Mouse (Mus musculus): ENCODE measurements around the gene Frmd4a. TPM values are rescaled to one million over a fixed set of nuclear protein-coding genes. Genes with fewer than 3 reads are reported as not detected.
"Not testable (repeated sequence)": the region's sequence is repeated elsewhere in the genome, so short reads cannot be mapped to it uniquely, and the experiment has no call there.

The Frmd4a gene
- total RNA-seq, 1 experiment, result 9.3 TPM

GRCm38 (mm10) chr2:4616995-4617394, 599.5 kb downstream of the Frmd4a start:
- no peaks in the 10 kb centered on the region for H3K9me3 ChIP-seq (ENCODE audit: control insufficient read depth, insufficient read depth, low read depth, low read length)
- H3K4me3 ChIP-seq (ENCODE audit: insufficient read depth in 1 of 2, low read depth in 1 of 2, low read length in 2 of 2, poor library complexity in 1 of 2, severe bottlenecking in 1 of 2), result no peak overlapping the region
- no peaks in the 10 kb centered on the region for H3K4me1 ChIP-seq (ENCODE audit: control insufficient read depth in 2 of 2, insufficient read depth in 2 of 2, low read length in 2 of 2, poor library complexity in 1 of 2)
- TF ChIP-seq ZNF384 (IDR thresholded peaks at IDR 0.05; ENCODE audit: low read depth, low read length) (no peak), HCFC1 (IDR thresholded peaks at IDR 0.05; ENCODE audit: borderline replicate concordance, insufficient read depth, low read length) (no peak), ZC3H11A (IDR thresholded peaks at IDR 0.05; ENCODE audit: borderline replicate concordance, low read depth, low read length) (no peak), MAFK (IDR thresholded peaks at IDR 0.05; ENCODE audit: insufficient read depth, low read depth, low read length) (no peak)
- in situ Hi-C loops (cut with MboI; ENCODE audit: low sequenced_read_pairs in 2 of 2, unreplicated experiment in 2 of 2), result no loop called here
- no peak for DNase-seq (ENCODE audit: low read depth, low spot score)
- H3K36me3 ChIP-seq (ENCODE audit: control insufficient read depth, insufficient read depth, low read length, poor library complexity, severe bottlenecking), result peaks cover 3% of the 10 kb centered on the region; the same call in 1 of the 2 replicates
- no peak overlapping the region for H3K27ac ChIP-seq (ENCODE audit: insufficient read depth, low read depth, low read length, poor library complexity, severe bottlenecking)
- no peak overlapping the region for H3K9ac ChIP-seq (ENCODE audit: insufficient read depth, low read depth, low read length, poor library complexity, severe bottlenecking)

- DNase-seq (ENCODE audit: low read depth, low spot score); in situ Hi-C loops (cut with MboI; ENCODE audit: low sequenced_read_pairs in 2 of 2, unreplicated experiment in 2 of 2); H3K36me3 ChIP-seq (ENCODE audit: control insufficient read depth, insufficient read depth, low read length, poor library complexity, severe bottlenecking); H3K9me3 ChIP-seq (ENCODE audit: control insufficient read depth, insufficient read depth, low read depth, low read length); H3K27ac ChIP-seq (ENCODE audit: insufficient read depth, low read depth, low read length, poor library complexity, severe bottlenecking); H3K9ac ChIP-seq (ENCODE audit: insufficient read depth, low read depth, low read length, poor library complexity, severe bottlenecking); H3K4me1 ChIP-seq (ENCODE audit: control insufficient read depth in 2 of 2, insufficient read depth in 2 of 2, low read length in 2 of 2, poor library complexity in 1 of 2); H3K4me3 ChIP-seq (ENCODE audit: insufficient read depth in 1 of 2, low read depth in 1 of 2, low read length in 2 of 2, poor library complexity in 1 of 2, severe bottlenecking in 1 of 2): not testable (repeated sequence)
Measured at GRCm38 (mm10) chr2:4619126-4619525, 601.6 kb downstream of the Frmd4a start.

- no peaks in the 10 kb centered on the region for H3K4me1 ChIP-seq (ENCODE audit: control insufficient read depth in 2 of 2, insufficient read depth in 2 of 2, low read length in 2 of 2, poor library complexity in 1 of 2)
- H3K27ac ChIP-seq (ENCODE audit: insufficient read depth, low read depth, low read length, poor library complexity, severe bottlenecking), result no peak overlapping the region
- H3K9ac ChIP-seq (ENCODE audit: insufficient read depth, low read depth, low read length, poor library complexity, severe bottlenecking), result no peak overlapping the region
- H3K4me3 ChIP-seq (ENCODE audit: insufficient read depth in 1 of 2, low read depth in 1 of 2, low read length in 2 of 2, poor library complexity in 1 of 2, severe bottlenecking in 1 of 2), result no peak overlapping the region
- H3K36me3 ChIP-seq (ENCODE audit: control insufficient read depth, insufficient read depth, low read length, poor library complexity, severe bottlenecking), result peaks cover 5% of the 10 kb centered on the region
- no peak for DNase-seq (ENCODE audit: low read depth, low spot score)
- no peak for TF ChIP-seq ZC3H11A (IDR thresholded peaks at IDR 0.05; ENCODE audit: borderline replicate concordance, low read depth, low read length)
- TF ChIP-seq MAFK (IDR thresholded peaks at IDR 0.05; ENCODE audit: insufficient read depth, low read depth, low read length), result no peak
- no peak for TF ChIP-seq CHD2 (IDR thresholded peaks at IDR 0.05; ENCODE audit: low read depth, low read length)
- TF ChIP-seq ZNF384 (IDR thresholded peaks at IDR 0.05; ENCODE audit: low read depth, low read length), result no peak
- TF ChIP-seq HCFC1 (IDR thresholded peaks at IDR 0.05; ENCODE audit: borderline replicate concordance, insufficient read depth, low read length), result no peak
- no peaks in the 10 kb centered on the region for H3K9me3 ChIP-seq (ENCODE audit: control insufficient read depth, insufficient read depth, low read depth, low read length)
- in situ Hi-C loops (cut with MboI; ENCODE audit: low sequenced_read_pairs in 2 of 2, unreplicated experiment in 2 of 2), result no loop called here
Measured at GRCm38 (mm10) chr2:4619893-4620593, 602.5 kb downstream of the Frmd4a start.

- H3K4me3 ChIP-seq (ENCODE audit: insufficient read depth in 1 of 2, low read depth in 1 of 2, low read length in 2 of 2, poor library complexity in 1 of 2, severe bottlenecking in 1 of 2), result no peak overlapping the region
- DNase-seq (ENCODE audit: low read depth, low spot score), result no peak
- peaks cover 5% of the 10 kb centered on the region for H3K36me3 ChIP-seq (ENCODE audit: control insufficient read depth, insufficient read depth, low read length, poor library complexity, severe bottlenecking)
- in situ Hi-C loops (cut with MboI; ENCODE audit: low sequenced_read_pairs in 2 of 2, unreplicated experiment in 2 of 2), result no loop called here
- H3K9ac ChIP-seq (ENCODE audit: insufficient read depth, low read depth, low read length, poor library complexity, severe bottlenecking), result no peak overlapping the region
- H3K4me1 ChIP-seq (ENCODE audit: control insufficient read depth in 2 of 2, insufficient read depth in 2 of 2, low read length in 2 of 2, poor library complexity in 1 of 2), result no peaks in the 10 kb centered on the region
- H3K9me3 ChIP-seq (ENCODE audit: control insufficient read depth, insufficient read depth, low read depth, low read length), result no peaks in the 10 kb centered on the region
- TF ChIP-seq ZNF384 (IDR thresholded peaks at IDR 0.05; ENCODE audit: low read depth, low read length) (no peak), HCFC1 (IDR thresholded peaks at IDR 0.05; ENCODE audit: borderline replicate concordance, insufficient read depth, low read length) (no peak), ZC3H11A (IDR thresholded peaks at IDR 0.05; ENCODE audit: borderline replicate concordance, low read depth, low read length) (no peak), MAFK (IDR thresholded peaks at IDR 0.05; ENCODE audit: insufficient read depth, low read depth, low read length) (no peak), CHD2 (IDR thresholded peaks at IDR 0.05; ENCODE audit: low read depth, low read length) (no peak)
- no peak overlapping the region for H3K27ac ChIP-seq (ENCODE audit: insufficient read depth, low read depth, low read length, poor library complexity, severe bottlenecking)
Measured at GRCm38 (mm10) chr2:4620640-4621401, 603.3 kb downstream of the Frmd4a start.

Data from ES-E14 (cell line).